Mouse (Mus musculus) kidney, postnatal 25 days (tissue): Measurements from ENCODE around the gene Apob.
"Not testable (repeated sequence)": the region's sequence is repeated elsewhere in the genome, so short reads cannot be mapped to it uniquely, and the experiment has no call there.

ENCODE experiments used
- DNase-seq, 2 experiments: peaks; one replicate each; pipeline ENCODE4 v3.0.0; 2021; ENCODE audit warnings: mixed read lengths in 2 of 2

Gene Apob

DNA sequence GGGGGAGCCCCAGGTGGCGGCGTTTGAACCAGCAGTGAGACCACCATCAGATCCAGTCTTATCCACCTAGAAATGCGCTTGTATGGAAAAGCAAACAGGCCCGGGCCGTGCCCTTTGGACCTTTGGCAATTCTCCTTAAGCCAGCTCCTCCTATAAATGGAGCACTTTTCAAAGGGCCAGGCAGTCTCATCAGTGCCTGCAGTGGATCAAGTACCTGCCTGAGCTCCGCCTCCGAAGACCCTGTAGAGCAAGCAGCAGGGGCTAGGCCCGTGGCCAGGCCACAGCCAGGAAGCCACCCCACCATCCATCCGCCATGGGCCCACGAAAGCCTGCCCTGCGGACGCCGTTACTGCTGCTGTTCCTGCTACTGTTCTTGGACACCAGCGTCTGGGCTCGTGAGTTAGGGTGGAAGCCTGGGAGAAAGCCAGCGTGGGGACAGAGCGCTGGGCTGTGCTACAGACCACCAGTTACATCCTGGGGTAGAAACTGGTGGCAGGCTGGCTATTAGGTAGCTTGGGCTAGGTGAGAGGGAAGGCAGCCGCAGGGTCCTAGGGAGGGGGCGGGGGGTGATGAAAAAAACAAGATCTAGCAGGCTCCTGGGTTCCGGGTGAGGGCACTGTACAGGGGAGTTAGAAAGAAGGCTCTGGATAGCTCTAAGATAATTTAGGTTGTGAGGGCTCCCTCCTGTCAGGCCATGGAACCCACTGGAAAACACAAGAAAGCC, at the start of gene Apob:
Apob (plus strand) TSS at position 183 of the 724 bp plus-strand sequence.
- DNase-seq = peak; percentile 70 to 72

DNA sequence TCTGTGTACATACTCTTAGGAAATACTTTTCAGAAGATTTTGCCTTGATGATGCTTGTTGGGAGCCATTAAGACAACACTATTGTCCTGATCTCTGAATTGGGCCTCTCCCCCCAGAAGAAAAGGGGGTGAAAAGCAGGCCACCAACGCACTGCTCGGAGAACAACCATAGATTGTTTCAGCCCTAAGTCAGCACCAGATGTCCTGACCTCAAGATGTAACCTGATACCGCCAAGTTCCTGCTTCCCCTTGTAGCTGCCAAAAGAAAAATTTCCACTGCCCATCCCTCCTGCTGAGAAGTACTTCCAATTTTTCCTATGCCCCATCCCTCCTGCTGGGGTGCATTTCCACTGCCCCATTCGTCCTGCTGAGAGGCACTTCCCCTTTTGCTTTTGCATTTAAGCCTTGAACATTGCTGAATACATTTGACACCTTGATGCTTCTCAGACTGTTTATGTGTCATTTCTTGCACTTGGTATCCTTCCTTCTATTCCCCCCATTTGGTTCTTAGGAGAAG, 45.0 kb upstream of the Apob start:
- no peak for DNase-seq

DNA sequence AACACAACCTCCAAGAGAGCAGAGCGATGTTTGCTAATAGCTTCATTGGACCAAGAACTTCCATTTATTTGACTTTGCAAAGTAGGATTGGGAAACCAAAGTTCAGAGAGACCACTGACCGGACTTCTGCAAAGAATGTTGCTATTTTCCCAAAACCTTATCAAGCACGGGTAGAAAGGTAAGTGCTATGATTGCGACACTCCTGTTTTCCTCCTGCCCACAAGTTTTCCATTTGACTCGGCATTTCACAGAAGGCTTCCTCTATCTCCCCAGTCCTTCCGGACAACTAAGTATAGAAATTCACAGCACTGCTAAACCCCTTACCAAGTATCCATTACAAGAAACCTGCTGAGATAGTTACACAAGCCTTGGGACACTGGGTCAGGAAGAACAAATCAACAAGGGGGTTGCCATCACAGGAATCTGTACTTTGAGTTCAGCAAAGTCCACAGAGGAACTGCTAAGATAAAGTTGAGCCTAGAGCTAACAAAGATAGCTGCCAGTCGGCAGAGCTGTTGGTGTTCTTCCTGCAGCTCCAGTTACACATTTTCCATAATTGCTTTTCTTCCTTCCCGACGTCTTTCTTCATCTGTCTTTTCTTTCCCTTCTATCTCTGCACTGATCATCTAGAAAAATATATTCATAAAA, 27.2 kb upstream of the Apob start:
- no peak for DNase-seq

DNA sequence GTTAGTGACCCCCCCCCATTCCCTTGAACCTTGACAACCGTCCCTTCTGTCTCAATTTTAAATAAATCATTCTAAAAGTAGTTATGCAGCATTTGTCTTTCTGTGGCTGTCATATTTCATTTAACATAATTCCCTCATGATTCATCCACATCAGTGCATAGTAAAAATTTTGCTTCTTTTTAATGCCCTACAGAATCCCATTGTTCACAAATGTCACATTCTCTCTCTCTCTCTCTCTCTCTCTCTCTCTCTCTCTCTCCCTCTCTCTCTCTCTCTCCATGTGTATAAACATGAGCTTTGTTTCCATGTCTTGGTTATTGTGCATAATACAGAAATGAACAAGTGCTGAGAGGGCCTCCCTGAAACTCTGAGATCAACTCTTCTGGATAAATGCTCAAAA, 18.6 kb upstream of the Apob start:
- no peak for DNase-seq

DNA sequence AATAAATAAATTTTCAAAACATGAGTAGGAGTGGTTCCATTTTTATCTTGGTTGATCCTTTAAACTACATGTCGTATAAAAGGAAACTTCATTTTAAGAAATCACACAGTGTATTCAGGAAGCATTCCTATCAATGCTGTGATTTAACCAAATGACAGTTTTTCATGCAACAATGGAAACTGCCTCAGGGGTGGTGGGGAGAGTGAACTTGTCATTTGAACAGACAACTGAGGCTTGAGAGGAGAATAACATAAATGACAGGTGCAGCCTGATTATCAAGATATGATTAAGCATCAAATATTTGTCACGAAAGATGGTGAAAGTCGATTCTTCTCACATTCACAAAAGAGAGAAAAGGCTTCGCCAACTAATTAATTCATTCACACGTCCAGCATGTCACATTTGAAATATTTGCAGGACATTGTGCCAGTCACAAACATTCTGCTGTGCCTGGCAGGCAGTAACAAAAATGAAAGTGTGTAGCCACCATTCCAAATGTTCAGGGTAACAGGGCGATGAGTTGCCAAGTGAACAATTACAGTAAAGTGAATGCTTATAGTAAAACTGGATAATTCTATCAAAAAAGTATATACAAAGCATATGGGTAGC, 18.0 kb upstream of the Apob start:
- DNase-seq = no peak

DNA sequence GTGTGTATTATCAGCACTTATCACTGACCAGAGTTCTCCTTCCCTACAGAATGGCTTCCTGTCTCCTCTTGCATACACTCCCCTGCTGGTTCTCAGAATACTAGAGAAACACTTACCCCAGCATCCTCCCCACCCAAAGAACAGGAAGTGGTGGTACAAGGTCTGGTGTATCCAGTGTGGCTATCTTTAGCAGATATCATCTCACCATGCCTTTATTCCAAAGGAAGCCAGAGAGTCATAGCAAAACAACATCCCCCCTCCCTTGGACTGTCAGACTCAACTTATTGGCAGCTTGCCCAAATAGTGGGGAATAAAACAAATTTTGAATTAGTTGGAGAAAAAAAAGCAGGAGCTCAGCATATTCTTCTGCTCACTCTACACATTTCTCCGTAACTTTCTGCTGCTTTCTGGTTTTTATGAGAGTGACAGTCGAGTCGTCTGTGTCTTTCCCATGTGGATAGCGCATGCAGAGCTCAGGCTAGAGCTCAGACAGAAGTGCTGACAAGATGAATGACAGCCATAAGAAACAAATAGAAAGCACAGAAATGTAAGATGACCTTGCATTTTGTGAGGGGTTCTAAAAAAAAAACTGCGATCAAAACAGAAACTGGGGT, 15.0 kb upstream of the Apob start:
- DNase-seq = no peak

DNA sequence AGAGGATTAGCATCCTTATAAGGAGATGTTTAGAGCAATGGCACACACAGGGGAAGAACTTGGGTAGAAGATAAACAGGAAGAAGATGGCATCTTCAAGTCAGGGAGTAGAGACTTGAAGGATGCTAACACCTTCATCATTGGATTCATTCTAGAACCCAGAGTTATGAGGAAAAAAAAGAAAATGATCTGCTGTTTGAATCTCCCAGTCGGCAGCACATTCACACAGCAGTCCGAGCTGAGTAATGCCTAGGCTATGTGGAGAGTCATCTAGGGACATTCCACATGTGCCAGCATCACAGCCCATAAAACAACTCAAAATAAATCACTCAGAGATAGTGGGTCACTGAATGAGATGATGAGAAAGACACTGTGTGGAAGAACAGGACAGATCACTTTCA, 10.2 kb upstream of the Apob start:
- no peak for DNase-seq

DNA sequence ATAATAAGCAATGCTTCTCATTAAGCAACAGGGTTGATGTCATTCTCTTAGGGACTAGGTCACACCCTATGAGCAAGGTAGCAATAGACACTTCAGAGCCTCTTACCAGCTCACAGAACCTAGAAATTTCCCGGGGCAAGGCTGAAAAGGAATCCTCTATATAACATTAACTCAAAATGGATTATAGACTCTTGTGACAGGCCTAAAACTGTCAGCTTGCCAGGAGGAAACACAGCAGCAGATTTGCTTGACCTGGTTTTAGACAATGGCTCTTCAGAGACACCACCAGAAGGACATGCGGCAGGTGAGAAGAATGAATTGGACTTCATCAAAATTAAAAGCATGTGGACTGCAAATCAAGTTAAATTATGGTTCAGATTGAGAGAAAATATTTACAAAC, 7.1 kb upstream of the Apob start:
- no peak for DNase-seq

DNA sequence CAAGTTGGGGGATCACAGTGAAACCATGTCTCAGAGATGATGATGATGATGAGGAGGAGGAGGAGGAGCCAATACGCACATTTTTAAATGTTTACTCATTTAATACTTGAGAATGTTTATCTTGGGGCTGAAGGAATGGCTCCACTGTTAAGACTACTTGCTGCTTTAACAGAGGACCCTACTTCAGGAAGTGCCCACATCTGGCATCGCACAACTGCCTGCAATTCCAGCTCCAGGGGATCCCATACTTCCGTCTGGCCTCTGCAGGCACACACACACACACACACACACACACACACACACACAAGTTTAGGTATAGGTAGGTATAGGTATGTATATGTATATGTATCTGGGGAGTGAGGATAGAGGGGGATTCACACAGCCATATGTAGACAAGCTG, 6.6 kb upstream of the Apob start:
- DNase-seq = no peak

DNA sequence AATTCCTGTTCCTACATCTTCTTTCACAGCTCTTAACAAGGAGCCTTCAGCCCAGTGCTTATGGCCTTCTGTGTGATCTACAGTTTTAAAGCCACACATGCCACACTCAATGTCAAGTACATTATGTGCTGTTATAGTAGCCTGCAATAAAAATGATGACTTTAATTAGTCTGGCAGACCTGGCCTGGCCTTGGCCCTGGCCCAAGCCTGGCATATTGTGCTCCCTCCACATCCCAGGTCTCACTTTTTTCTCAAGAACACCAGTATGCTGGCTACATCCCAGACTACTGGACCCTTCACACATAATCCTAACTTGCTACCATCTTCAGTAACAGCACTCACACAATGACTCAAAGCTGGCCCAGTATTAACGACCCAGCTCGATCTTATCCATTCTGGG, 5.7 kb upstream of the Apob start:
- DNase-seq = no peak

DNA sequence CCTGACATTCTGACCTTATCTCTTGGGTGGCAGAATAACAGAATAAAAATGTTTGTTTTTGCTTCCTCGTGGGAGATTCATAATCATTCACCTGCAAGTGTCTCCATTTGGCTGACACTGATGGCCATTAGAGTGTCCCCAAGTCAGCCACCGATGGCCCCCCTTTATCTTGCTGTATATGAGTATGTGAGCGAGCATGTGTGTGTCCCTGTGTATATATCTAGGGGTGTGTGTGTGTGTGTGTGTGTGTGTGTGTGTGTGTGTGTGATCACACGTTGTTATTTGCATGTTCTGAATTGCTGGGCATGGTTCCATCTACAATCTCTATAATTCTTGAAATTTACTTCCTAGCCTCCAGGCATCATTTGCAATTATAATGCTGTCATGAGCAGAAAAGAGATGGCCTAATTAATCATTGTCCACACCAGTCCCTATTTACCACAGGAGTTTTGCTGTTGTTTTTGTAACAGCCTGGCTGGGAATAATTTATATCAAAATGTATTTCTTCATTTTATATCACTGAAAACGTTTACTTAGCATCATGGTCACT, 3.6 kb upstream of the Apob start:
- DNase-seq = no peak

DNA sequence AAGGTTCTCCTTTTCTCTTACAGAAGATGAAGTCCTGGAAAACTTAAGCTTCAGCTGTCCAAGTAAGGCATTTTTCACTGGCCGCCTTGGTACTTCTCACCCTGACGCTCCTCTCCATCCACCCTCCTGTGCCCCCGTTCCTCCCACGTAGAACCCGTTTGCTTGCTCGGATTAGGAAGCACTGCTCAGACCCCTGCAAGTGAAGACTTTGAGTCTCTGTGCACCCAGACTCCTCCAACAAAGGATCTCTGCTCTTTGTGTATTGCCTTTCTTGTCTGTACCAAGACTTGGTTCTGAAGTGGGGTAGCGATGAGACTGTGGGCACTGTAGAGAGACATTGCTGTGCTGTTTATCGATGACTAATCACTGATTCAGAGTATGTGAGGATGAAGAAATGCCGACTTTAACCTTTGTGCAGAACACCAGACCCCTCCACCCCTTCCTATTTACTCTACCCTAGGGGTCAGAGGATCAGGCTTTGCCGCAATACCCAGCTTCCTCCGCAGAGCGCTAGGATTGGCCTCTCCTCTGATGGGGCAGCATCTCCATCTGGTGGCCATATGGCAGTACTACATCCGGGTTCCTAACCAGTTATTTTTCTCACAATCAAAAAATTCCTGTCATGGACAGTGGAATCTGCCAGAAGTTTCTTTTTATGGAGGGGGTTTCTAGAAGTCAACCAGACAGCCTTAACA, 889 bp downstream of the Apob start:
- DNase-seq = peak; percentile 71 to 82

DNA sequence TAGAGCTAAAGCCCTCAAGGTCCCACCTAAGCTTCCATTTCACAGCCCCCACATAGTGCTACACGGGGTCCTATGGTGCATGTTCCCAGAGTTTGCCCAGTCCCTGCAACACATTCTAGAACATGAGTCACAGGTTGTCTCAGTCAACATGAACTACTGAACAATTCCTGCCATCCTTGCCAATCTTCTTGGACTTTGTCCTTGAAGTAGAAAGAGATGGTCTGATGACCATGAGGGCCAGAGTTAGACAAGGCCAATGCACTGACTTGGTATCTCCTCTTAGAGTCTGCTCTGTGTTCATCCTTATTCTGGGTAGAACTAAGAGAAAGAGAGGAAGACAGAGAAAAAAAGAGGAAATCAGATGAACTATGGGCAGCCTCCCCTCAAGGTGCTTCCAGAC, 7.0 kb downstream of the Apob start:
- DNase-seq = no peak

DNA sequence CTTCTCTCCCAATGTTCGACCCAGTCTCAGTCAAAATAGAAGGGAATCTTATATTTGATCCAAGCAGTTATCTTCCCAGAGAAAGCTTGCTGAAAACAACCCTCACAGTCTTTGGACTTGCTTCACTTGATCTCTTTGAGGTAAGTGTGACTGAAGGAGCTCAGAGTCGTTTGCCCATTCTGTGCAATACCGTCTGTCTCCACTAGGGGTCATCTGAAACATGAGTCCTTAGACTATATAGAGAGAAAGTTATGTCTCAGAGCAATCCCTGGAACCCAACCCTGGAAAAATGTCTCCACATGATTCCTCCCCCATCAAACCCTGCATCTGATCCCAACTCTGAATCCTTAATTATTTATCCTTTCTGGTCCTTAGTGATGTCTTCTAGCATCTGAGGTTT, 13.4 kb downstream of the Apob start:
- DNase-seq = peak in 1 of 2 experiments; percentile 71

DNA sequence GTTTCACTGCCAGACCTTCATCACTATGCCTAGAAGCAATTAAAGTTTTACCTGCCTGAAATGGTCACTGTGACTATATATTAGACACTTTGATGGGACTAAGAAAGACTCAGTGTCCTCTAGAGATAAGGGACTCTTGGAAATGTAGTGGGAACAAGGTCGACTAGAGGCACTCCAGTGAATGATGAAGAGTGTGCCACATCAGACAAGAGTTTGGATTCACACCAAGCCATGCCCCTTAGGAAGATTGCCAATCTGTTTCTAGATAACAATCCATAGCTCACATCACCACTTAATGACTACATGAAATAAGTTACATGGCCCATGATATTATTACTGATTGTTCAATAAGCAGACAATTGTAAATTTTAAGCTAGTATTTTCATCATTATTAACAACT, 14.1 kb downstream of the Apob start:
- no peak for DNase-seq

DNA sequence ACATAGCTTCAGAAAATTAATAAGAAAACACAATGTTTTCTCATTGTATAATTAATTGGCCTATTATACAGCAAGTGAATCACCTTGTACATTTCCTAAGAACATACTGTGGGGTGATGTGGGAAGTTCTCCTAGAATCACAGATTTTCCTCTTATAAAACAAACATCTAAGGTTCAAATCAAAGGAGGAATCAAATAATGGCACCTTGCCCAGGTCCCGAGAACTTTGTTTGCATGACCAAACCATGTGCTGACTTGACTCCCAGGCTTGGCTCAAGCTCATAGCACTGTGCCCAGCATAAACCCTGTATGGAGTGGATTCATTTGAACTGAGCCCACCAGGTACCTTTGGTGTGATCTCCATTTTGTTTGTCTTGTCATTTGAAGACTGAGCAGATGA, 43.5 kb downstream of the Apob start:
- no peak for DNase-seq

DNA sequence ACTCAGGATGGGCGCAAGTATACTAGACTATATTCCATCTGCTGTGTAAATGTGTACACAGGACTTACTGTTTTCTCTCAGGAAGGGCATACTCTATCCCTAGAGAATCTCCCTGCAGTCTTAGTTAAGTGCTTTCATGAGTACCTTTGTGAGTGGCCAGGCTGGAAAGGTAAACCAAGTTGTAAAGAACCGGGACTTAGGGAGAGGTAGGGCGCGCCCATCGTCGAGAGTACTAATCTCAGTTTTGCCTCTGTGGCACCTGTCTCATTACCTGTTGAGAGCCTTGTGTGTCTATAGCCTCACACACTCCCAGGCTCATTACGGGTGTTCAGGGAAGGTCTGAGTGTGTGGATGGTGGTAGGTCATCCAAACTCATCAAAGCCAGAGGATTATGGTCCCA, 52.1 kb downstream of the Apob start:
- DNase-seq = no peak

DNA sequence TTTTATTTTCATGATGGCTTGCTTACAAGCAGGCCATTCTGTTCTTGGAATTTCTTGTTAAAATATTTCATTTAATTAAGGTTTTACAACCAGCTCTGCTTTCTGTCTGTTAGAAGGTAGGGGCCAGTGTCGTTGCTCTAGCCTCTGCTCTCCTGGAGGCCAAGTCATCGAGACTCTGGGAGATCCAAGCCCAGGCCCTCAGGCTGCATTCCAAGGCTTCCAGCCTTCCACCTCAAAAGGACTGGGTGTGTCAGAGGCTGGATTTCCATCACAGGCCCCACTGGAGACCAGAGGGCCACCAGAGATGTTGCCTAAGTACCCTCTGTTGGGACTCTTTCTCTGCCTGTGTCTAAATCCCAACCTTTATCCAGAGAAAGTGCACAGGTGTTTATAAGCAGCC, 52.6 kb downstream of the Apob start:
- DNase-seq = no peak

DNA sequence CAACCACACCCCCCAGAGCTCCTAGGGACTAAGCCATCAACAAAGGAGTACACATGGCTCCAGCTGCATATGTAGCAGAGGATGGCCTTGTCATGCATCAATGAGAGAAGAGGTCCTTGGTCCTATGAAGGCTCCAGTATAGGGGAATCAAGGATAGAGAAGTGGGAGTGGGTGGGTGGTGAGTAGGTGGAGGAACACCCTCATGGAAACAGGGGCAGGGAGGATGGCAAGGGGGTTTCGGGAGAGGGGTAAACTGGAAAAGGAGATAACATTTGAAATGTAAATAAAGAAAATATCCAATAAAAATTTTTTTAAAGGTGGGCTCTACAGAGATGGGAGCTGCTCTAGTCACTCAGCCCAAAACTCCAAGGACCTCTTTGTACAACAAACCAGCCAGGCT, 53.7 kb downstream of the Apob start:
- DNase-seq = not testable (repeated sequence)

DNA sequence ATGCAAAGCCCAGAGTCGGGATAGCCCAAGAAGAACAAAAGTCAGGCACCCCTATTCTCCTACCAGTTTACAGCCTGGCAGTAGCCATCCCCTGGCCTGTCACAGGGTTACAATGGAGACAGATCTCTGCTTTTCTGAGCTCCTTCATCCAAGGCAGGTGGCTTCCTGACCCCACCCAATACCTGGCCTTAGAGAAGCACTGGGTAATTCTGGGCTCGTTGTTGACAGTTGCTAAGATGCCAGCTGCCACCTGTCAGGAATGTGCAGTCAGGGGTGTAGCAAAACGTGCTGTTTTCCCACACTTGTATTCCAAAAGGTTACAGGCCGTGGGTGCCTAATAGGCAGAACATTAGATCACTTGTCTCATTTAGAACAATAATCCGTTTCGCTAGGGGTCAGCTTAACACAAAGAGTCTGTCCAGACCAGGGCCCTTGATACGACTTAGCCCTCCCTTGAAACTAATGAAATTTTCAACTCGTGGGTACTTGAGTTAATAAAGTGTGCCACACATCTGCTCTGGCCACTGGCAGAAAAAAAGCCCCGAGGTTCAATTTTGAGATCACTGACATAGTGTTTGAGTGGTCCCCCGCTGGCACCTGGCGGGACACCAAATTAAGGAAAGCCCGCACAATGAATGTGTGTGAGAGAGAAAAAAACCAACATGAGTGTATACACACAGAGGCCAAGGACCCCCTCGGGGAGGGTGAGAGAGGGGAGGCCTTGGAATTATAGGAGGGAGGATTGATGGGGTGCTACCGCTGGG, 54.3 kb downstream of the Apob start:
- no peak for DNase-seq

DNA sequence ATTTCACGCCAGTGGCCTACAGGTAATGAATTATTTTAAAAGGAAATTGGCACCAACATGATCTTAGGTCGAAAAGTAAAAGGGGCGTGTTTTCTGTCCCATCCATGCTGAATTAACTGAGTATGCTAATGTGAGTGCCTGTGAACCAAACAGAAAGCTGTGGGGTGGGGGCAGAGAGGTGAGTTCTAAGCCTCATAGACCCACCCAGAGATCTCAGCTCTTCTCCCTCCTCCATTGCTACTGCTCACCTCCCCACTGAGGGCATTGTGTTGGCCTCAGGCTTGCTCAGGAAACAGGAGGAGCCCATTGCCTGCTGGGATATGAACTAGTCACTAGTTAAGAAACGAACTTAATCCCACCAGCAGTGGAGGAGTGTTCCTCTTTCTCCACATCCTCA, 54.9 kb downstream of the Apob start:
- DNase-seq = no peak
